Mouse (Mus musculus) embryonic facial prominence, embryonic 15.5 days (tissue): ENCODE results near the gene Pofut1. TPM values are rescaled to one million over a fixed set of nuclear protein-coding genes. Genes with fewer than 3 reads are reported as not detected.

Experiments used
- ATAC-seq: fragments of 200-750 bp; cut with Nextera tagmentation; 2 replicates; pipeline ENCODE4 v1.8.0; 2017; ENCODE audit warnings: low read depth, moderate TSS enrichment; ENCODE audit not compliant: insufficient number of reproducible peaks, low FRiP score, low TSS enrichment
- H3K27ac ChIP-seq: fragments of 300-500 bp; sonication (generic); replicated peaks from 2 replicates; pipeline ENCODE4 v1.5.1; 2015; ENCODE audit warnings: mild to moderate bottlenecking, inconsistent platforms
- H3K27me3 ChIP-seq: fragments of 300-500 bp; sonication (generic); 2 replicates; pipeline ENCODE4 v1.6.1; 2015; ENCODE audit warnings: inconsistent platforms
- H3K36me3 ChIP-seq: fragments of 300-500 bp; sonication (generic); 2 replicates; pipeline ENCODE4 v1.6.1; 2015; ENCODE audit warnings: mild to moderate bottlenecking, inconsistent platforms
- H3K4me1 ChIP-seq: fragments of 300-500 bp; sonication (generic); 2 replicates; pipeline ENCODE4 v1.6.1; 2015; ENCODE audit warnings: inconsistent platforms
- H3K4me2 ChIP-seq: fragments of 300-500 bp; sonication (generic); replicated peaks from 2 replicates; pipeline ENCODE4 v1.6.1; 2015; ENCODE audit warnings: mild to moderate bottlenecking, inconsistent platforms
- H3K4me3 ChIP-seq: fragments of 300-500 bp; sonication (generic); replicated peaks from 2 replicates; pipeline ENCODE4 v1.5.1; 2015; ENCODE audit warnings: mild to moderate bottlenecking, inconsistent platforms
- H3K9ac ChIP-seq: fragments of 300-500 bp; sonication (generic); 2 replicates; pipeline ENCODE4 v1.6.1; 2015; ENCODE audit warnings: inconsistent platforms
- H3K9me3 ChIP-seq: fragments of 300-500 bp; sonication (generic); replicated peaks from 2 replicates; pipeline ENCODE4 v1.6.1; 2016; ENCODE audit warnings: inconsistent platforms
- WGBS: fragments of 180-500 bp; shearing (Covaris S2); methylation state at CpG from one replicate; pipeline ENCODE4 v1.1.7; 2015; 5-methylcytosine and 5-hydroxymethylcytosine counted together
- polyA plus RNA-seq: library from polyadenylated mRNA; unstranded; fragments of >200 nt; fragmentation: Nextera tagmentation; extraction: Ambion mirVana; gene quantifications from 2 replicates; pipeline ENCODE4 v1.2.1, GENCODE M21; 2015

Pofut1 gene
- polyA plus RNA-seq, 1 experiment from 2014 or later = 8.1 TPM

DNA sequence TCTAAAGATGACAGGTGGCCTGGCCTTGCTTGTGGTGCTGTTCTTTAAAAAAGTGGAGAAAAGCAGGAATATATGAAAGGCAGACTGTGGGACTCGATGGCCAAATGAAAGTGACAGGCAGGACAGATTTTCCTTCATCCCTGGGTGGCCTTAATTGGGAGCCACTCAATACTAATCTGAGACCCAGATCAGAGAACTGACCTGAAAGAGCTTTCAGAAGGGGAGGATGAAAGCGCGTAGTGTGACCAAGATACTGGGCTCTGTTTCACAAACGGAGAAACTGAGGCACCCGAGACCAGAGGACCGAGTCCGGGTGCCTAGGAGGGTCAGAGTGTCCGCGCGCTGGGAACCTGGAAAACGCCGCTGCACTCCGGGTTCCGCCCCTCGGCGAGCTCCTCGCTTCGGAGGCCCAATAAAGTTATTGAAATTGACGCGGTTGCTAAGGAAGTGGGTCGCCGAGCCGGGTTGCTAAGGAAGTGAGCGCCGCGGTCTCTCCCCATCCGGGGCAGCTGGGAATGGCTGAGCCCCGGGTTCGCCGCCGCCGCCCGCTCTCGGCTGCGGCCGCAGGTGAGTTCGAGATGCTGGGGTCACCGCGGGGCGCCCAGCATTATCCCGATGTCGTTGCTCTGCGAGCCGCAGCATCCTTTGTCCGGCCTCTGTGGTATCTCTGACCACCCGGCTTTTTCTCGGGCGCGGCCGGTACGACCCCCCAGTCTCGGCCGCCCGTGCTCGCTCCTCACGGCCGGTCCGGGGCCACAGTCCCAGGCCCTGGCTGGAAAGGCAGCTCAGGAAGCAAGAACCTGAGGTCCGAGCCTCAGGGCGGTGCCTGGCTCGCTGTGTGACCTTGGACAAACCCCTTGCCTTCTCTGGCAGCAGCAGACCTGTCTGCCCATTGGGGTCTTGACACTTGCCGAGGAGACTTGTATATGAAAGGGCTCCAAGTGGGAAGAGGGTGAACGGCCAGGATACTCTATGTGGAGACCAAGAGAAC, 49.9 kb downstream of the Pofut1 start, which contains the start of gene Kif3b:
TSS of gene Kif3b (plus strand) at position 476 of the 991 bp plus-strand sequence.
- under 1% methylated on average over 63 of the region's 63 CpGs for WGBS
- peak; percentile 84 for ATAC-seq
- Histone ChIP-seq H3K4me2 (peak within 1 kb of the TSS; percentile 70), H3K36me3 (no peaks in the 10 kb centered on the region), H3K4me3 (peak within 1 kb of the TSS; percentile 97), H3K27ac (no peak within 1 kb of the TSS; the same call in 1 of the 2 replicates), H3K9me3 (no peaks in the 10 kb centered on the region), H3K27me3 (no peaks in the 10 kb centered on the region), H3K9ac (peak within 1 kb of the TSS; percentile 79), H3K4me1 (peaks cover 18% of the 10 kb centered on the region)

DNA sequence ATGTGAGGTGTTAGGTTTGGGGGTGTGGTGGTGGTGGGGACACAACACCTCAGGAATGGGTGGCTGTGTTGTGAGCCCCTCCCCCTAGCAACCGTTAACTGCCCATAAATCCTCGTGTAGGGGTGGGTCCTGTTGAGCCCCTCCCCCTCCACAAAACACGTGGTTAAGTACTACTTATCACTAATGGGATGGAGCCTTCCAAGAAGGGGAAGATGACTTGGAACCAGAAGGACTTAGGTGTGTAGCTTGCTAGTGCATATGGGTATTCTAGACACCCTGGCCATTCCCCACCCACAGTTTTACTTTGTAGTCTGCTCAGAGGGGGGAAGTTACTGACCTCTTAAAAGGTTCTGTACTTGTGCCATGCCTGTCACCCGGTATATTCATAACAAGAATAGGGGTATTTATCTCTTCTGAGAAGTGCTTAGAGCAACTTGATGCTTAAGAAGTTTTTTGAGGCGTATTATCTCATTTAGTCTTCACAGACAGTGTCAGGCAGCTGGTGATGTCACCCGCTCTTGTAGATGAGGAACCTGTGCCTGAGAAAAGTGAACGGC, 51.0 kb downstream of the Pofut1 start:
- Histone ChIP-seq H3K36me3 (no peaks in the 10 kb centered on the region), H3K4me1 (peaks cover 18% of the 10 kb centered on the region), H3K4me2 (peak overlapping the region; percentile 70), H3K27me3 (no peaks in the 10 kb centered on the region), H3K27ac (no peak overlapping the region), H3K4me3 (peak overlapping the region; percentile 97), H3K9me3 (no peaks in the 10 kb centered on the region), H3K9ac (0 out of 2 replicates have a peak overlapping the region, but pooled peaks have one; percentile 79)
- WGBS = 47% methylated on average over 7 of the region's 7 CpGs
- ATAC-seq = no peak

DNA sequence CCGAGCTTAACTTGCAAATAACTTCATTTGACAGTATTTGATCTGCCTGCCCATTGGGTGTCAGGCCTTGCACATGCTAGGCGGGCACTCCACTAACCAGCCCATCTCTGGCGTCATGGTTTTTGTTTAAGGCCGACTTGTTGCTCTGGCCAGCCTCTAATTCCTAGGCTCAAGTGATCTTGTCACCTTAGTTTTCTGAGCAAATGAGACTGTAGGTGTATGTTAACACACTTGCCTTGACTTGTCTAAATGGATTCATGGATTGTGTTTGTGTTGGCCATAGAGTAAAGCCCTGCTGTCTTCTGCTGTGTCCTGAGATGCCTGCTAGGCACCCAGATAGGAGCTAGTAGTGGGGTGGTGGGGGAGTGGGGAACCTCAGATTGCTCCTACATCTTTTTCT, 53.9 kb downstream of the Pofut1 start:
- no peak overlapping the region for H3K27ac ChIP-seq
- 89% methylated on average over 4 of the region's 4 CpGs for WGBS
- no peaks in the 10 kb centered on the region for H3K9me3 ChIP-seq
- no peak overlapping the region for H3K9ac ChIP-seq
- H3K36me3 ChIP-seq = no peaks in the 10 kb centered on the region
- H3K4me2 ChIP-seq = no peak overlapping the region
- ATAC-seq = no peak
- H3K4me3 ChIP-seq = no peak overlapping the region
- no peaks in the 10 kb centered on the region for H3K27me3 ChIP-seq
- peaks cover 18% of the 10 kb centered on the region for H3K4me1 ChIP-seq

DNA sequence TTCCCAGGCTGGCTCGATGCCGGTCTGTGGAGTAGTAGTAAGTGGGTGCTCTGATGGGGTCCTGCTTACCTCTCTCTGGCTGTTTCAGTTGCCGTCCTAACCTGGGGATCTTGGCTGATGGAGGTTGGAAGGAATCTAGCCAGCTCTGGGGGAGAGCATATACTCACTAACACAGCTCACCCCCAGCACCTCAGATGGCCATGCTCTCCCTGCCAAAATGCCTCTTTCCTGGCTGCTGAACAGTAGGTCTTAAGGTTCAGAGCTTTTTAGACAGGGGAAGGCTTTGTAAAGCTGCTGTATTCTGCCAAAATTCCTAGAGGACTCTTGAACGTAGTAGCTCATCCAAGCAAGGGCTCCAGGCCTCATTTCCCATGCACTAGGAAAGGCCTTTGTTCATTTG, 56.4 kb downstream of the Pofut1 start:
- H3K36me3 ChIP-seq = no peaks in the 10 kb centered on the region
- H3K27me3 ChIP-seq = no peaks in the 10 kb centered on the region
- 0 out of 2 replicates have a peak, but pooled peaks cover under 1% of the 10 kb centered on the region for H3K4me1 ChIP-seq
- no peak for ATAC-seq
- no peak overlapping the region for H3K4me2 ChIP-seq
- no peaks in the 10 kb centered on the region for H3K9me3 ChIP-seq
- H3K9ac ChIP-seq = no peak overlapping the region
- WGBS = 83% methylated on average over 4 of the region's 4 CpGs
- no peak overlapping the region for H3K4me3 ChIP-seq
- H3K27ac ChIP-seq = no peak overlapping the region

DNA sequence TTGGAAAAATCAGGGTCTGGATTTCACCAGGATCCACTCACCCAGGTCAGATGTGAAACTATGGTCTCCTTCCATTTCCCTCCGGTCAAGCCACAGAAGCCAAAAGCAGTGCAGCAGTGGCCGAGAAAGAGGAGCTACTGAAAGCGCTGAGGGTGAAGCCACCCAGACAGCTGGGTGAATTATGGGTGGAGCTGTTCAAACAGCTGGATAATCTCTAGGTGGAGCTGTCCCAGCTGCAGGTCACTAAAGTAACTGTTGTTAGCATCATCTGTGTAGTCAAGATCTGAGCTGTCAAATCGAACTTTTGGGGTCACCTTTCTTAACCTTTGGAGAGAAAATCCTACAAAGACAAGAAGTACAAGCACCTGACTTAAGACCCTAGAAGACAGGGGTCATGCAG, 57.1 kb downstream of the Pofut1 start:
- Histone ChIP-seq H3K9ac (no peak overlapping the region), H3K27ac (no peak overlapping the region), H3K9me3 (no peaks in the 10 kb centered on the region), H3K4me2 (no peak overlapping the region), H3K4me3 (no peak overlapping the region), H3K4me1 (no peaks in the 10 kb centered on the region), H3K27me3 (no peaks in the 10 kb centered on the region), H3K36me3 (no peaks in the 10 kb centered on the region)
- no peak for ATAC-seq
- 65% methylated on average over 4 of the region's 4 CpGs for WGBS

DNA sequence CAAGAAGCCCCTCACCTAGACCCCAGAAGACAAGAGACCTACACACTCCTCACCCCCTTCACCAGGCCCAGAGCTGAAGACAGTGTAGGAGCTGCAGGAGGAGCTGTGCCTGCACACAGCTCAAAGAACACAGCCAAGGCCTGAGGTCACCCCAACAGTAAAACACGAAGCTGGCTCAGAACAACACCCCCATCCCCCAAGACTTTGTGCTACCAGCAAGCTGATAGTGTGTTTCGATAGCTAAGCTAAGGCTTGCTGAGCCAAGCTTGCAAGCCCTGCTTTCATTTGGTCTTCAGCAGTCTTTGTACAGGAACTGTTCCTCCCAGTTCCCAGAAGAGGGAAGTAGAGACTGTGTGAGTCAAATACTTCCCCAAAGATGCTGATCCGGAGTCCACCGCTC, 57.5 kb downstream of the Pofut1 start:
- no peak overlapping the region for H3K4me2 ChIP-seq
- no peak overlapping the region for H3K27ac ChIP-seq
- no peak for ATAC-seq
- no peaks in the 10 kb centered on the region for H3K36me3 ChIP-seq
- 68% methylated on average over 4 of the region's 4 CpGs for WGBS
- H3K27me3 ChIP-seq = no peaks in the 10 kb centered on the region
- no peak overlapping the region for H3K4me3 ChIP-seq
- H3K4me1 ChIP-seq = no peaks in the 10 kb centered on the region
- no peaks in the 10 kb centered on the region for H3K9me3 ChIP-seq
- no peak overlapping the region for H3K9ac ChIP-seq

DNA sequence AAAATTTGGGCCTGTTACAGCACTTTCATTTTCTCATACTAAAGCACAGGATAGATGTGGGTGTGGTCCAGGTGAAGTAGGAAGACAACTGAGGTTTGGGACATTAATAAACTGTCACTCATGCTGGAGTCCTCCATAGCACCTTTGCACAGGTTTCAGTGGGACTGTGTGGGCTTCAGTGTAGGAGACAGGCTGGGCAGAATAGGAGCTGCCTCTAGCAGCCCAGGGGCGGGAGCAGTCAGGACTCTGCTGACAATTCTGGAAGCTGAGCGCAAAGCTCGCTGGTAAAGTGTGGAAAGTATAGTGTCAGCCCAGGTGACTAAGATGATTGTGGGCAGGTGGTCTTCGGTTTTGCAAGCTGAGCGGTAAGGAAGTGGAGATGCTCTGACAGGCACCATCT, 59.8 kb downstream of the Pofut1 start:
- Histone ChIP-seq H3K27me3 (no peaks in the 10 kb centered on the region), H3K9ac (no peak overlapping the region), H3K4me3 (no peak overlapping the region), H3K4me1 (no peaks in the 10 kb centered on the region), H3K9me3 (no peaks in the 10 kb centered on the region), H3K36me3 (no peaks in the 10 kb centered on the region), H3K27ac (no peak overlapping the region), H3K4me2 (no peak overlapping the region)
- WGBS = 87% methylated on average over 5 of the region's 5 CpGs
- no peak for ATAC-seq

DNA sequence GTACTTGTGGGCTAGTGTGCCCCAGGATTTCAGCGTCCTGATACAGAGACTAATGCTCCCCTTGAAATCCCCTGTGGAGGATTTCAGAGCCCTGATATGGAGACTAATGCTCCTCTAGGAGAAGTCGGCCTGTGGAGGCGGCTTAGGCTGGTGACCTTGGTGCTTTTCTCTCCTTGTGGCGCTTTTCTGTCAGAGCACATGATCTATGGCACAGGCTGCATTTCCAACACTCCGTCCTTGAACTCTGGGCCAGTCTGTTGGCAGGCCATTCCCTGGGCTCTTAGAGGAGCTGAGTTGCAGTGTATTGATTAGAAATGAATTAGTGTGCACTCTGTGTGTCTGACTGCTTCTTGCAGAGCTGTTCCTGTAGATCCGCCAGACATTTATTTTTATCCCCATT, 63.9 kb downstream of the Pofut1 start:
- no peaks in the 10 kb centered on the region for H3K36me3 ChIP-seq
- H3K9me3 ChIP-seq = no peaks in the 10 kb centered on the region
- H3K27me3 ChIP-seq = no peaks in the 10 kb centered on the region
- ATAC-seq = no peak
- H3K4me2 ChIP-seq = no peak overlapping the region
- H3K4me3 ChIP-seq = no peak overlapping the region
- WGBS = 85% methylated on average over 6 of the region's 6 CpGs
- H3K4me1 ChIP-seq = no peaks in the 10 kb centered on the region
- H3K9ac ChIP-seq = no peak overlapping the region
- H3K27ac ChIP-seq = no peak overlapping the region

DNA sequence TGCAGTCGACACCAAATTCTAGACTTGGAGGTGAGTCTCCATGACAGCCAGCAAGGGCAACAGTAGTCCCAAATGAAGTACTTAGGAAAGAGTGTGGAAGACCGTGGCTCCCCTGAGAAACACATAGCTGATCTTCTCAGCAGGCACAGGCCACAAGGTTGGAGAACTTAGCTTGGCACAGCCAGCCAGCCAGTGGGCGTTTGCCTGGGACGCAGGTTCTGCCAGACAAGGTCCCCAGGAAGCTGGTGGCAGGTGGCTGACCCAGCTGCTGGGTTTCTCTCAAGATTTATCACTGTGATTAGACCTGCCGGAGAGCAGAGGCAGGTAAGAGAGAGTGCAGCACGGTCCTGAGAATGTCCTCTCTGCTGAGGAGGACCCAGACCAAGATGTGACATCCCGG, 67.3 kb downstream of the Pofut1 start:
- Histone ChIP-seq H3K36me3 (no peaks in the 10 kb centered on the region), H3K27ac (no peak overlapping the region), H3K4me3 (no peak overlapping the region), H3K9me3 (no peaks in the 10 kb centered on the region), H3K4me2 (no peak overlapping the region), H3K27me3 (no peaks in the 10 kb centered on the region), H3K9ac (no peak overlapping the region), H3K4me1 (no peaks in the 10 kb centered on the region)
- no peak for ATAC-seq
- 83% methylated on average over 7 of the region's 7 CpGs for WGBS

DNA sequence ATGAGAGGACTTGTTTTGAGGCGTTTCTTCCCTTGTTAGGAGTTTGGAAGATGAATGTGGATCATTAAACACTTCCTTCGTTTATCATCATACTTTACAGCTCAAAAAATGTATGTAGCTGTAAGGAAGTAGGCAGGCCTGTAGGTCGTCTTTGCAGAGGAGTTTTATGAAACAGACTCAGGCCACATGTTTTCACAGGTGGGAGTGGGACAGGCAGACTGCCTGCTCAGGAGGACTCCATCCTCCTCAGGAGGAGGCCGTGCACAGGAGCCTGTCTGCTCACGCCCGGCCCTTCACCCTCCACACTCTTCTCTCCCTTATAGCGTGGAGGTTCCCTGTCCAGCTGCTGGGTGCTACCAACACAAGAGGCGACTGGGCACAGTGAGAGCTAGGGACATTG, 67.8 kb downstream of the Pofut1 start:
- no peaks in the 10 kb centered on the region for H3K27me3 ChIP-seq
- H3K4me3 ChIP-seq = no peak overlapping the region
- ATAC-seq = no peak
- H3K27ac ChIP-seq = no peak overlapping the region
- H3K4me2 ChIP-seq = no peak overlapping the region
- 66% methylated on average over 8 of the region's 8 CpGs for WGBS
- no peaks in the 10 kb centered on the region for H3K36me3 ChIP-seq
- H3K4me1 ChIP-seq = no peaks in the 10 kb centered on the region
- H3K9me3 ChIP-seq = no peaks in the 10 kb centered on the region
- H3K9ac ChIP-seq = no peak overlapping the region

DNA sequence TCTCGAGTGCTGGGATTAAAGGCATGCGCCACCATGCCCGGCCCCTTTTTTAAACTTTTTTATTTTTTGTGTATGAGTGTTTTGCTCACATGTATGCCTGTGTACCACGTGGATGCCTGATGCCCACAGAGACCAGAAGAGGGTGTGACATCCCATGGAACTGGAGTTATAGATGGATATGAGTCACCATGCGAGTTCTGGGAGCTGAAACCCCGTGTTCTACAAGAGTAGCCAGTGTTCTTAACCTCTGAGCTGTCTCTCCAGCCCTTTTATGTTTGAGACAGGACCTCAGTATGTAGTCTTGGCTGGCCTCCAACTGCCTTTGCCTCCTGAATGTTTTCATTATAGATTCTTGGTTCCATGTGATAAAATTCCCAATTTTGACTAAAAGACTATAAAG, 68.9 kb downstream of the Pofut1 start:
- Histone ChIP-seq H3K27ac (no peak overlapping the region), H3K9me3 (no peaks in the 10 kb centered on the region), H3K4me3 (no peak overlapping the region), H3K36me3 (no peaks in the 10 kb centered on the region), H3K4me2 (no peak overlapping the region), H3K4me1 (no peaks in the 10 kb centered on the region), H3K27me3 (no peaks in the 10 kb centered on the region), H3K9ac (no peak overlapping the region)
- WGBS = 80% methylated on average over 6 of the region's 6 CpGs
- ATAC-seq = no peak
